Mouse (Mus musculus) lung, embryonic 14.5 days (tissue): ENCODE measurements around the gene Hoxd11. TPM values are rescaled to one million over a fixed set of nuclear protein-coding genes. Genes with fewer than 3 reads are reported as not detected.

Experiments used
- ATAC-seq: fragments of 200-750 bp; cut with Nextera tagmentation; 2 replicates; pipeline ENCODE4 v1.8.0; 2017; ENCODE audit warnings: mild to moderate bottlenecking, moderate TSS enrichment, moderate library complexity; ENCODE audit not compliant: insufficient read depth
- DNase-seq: peaks from one replicate; pipeline ENCODE4 v3.0.0-alpha.2; 2015
- H3K27ac ChIP-seq: fragments of 300-500 bp; sonication (generic); 2 replicates; pipeline ENCODE4 v1.5.1; 2014; ENCODE audit warnings: low read depth, mild to moderate bottlenecking, moderate library complexity
- H3K27me3 ChIP-seq: fragments of 300-500 bp; sonication (generic); 2 replicates; pipeline ENCODE4 v1.6.1; 2014; ENCODE audit warnings: low read length, control low read depth; ENCODE audit not compliant: insufficient read depth
- H3K36me3 ChIP-seq: fragments of 300-500 bp; sonication (generic); 2 replicates; pipeline ENCODE4 v1.6.1; 2014; ENCODE audit warnings: control low read depth; ENCODE audit not compliant: insufficient read depth
- H3K4me1 ChIP-seq: fragments of 300-500 bp; sonication (generic); 2 replicates; pipeline ENCODE4 v1.6.1; 2014; ENCODE audit warnings: antibody characterized with exemption, control low read depth; ENCODE audit not compliant: insufficient read depth
- H3K4me2 ChIP-seq: fragments of 300-500 bp; sonication (generic); 2 replicates; pipeline ENCODE4 v1.6.1; 2014; ENCODE audit warnings: mild to moderate bottlenecking
- H3K4me3 ChIP-seq: fragments of 300-500 bp; sonication (generic); 2 replicates; pipeline ENCODE4 v1.5.1; 2014; ENCODE audit warnings: low read depth, low read length
- H3K9ac ChIP-seq: fragments of 300-500 bp; sonication (generic); 2 replicates; pipeline ENCODE4 v1.6.1; 2014
- H3K9me3 ChIP-seq: fragments of 300-500 bp; sonication (generic); 2 replicates; pipeline ENCODE4 v1.6.1; 2016; ENCODE audit warnings: low read depth, low read length, control low read depth
- CTCF ChIP-seq: IDR thresholded peaks from 2 replicates; pipeline ENCODE4 v1.5.1; 2016; ENCODE audit warnings: antibody characterized with exemption, low read depth
- WGBS: fragments of 180-500 bp; shearing (Covaris S2); extraction: QIAGEN DNeasy Blood & Tissue Kit; methylation state at CpG from one replicate; pipeline ENCODE4 v1.1.7; 2014; 5-methylcytosine and 5-hydroxymethylcytosine counted together
- polyA plus RNA-seq: library from polyadenylated mRNA; unstranded; fragments of >200 nt; fragmentation: Nextera tagmentation; extraction: Ambion mirVana; gene quantifications from 2 replicates; pipeline ENCODE4 v1.2.1, GENCODE M21; 2014

Gene Hoxd11
- polyA plus RNA-seq, 1 experiment from 2014 or later = not detected

DNA sequence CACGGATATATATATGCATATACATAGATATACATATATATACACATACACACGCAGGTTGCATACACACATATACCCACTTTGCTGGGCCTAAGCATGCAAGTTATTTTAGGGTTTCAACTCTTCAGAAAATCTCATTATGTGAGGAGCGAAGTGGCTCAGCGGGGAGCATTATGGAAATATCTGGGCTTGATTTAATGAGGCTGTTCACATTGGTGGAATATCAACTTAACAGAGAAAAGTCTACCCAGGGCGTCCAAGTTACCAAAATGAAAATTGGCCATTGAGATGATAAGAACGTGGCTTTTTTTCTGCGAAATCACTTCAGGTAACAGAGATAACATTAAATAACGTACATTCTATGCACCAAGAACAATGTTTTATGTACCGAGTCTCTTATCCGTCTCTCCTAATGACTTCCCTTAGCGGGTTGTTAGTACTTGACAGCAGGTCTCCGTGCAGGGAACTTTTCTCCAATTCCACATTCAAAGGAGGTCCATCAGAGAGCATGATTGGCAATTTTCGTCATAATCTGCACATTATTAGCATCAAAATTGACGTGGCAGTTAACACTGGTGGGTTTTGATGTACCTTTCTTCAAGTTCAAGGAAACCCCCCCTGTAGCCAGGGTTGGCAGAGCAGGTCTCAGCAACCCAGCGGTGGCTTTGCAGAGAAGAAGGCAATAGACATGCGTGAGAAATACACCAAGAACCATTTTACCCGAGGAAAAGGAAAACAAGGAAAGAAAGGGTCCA lies 25.4 kb upstream of the Hoxd11 start:
- H3K4me2 ChIP-seq = no peak overlapping the region
- DNase-seq = no peak
- WGBS = 19% methylated on average over 17 of the region's 17 CpGs

DNA sequence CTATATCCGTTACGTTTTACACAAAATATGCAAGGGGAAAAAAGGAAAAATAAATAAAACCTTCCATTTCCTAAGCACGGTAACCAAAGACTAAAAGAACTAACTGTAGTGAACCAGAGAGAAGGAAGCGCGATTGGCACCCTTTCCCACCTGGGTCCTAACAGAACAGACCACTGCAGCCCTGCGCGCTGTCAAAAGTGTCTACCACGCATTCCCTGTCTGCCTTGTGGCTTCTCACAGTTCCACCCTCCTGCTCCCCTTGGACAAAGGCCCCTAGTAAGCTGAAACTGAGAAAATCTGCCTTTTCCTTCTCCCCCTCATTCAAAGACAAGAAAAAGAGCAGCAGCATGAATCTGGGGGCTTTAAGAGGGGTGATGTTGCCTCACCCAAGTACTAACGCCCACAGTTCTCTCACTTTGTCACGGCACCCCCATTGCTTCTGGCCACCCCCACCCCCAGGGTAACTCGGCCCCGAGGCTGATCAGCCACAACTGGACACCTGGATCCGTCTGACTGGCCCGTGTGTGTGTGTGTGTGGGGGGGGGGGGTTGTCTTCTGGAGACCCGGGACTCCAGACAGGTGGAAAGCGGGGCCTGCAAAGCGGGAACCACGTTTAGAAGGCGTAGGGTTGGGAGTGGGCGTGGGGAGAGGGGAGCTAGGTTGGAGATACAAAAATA lies 24.5 kb upstream of the Hoxd11 start:
- no peak overlapping the region for H3K27ac ChIP-seq
- H3K9ac ChIP-seq = no peak overlapping the region
- no peaks in the 10 kb centered on the region for H3K9me3 ChIP-seq
- WGBS = 6% methylated on average over 20 of the region's 20 CpGs
- DNase-seq (no peak), ATAC-seq (no peak)
- no peaks in the 10 kb centered on the region for H3K36me3 ChIP-seq
- peak overlapping the region; percentile 37 for H3K4me3 ChIP-seq
- TF ChIP-seq CTCF = no peak
- H3K4me1 ChIP-seq = no peaks in the 10 kb centered on the region
- no peak overlapping the region for H3K4me2 ChIP-seq
- peaks cover 92% of the 10 kb centered on the region for H3K27me3 ChIP-seq

More for the DNA sequence above, 25.4 kb upstream of the Hoxd11 start:
- H3K9me3 ChIP-seq = no peaks in the 10 kb centered on the region
- no peak for ATAC-seq
- peaks cover 92% of the 10 kb centered on the region for H3K27me3 ChIP-seq
- no peak overlapping the region for H3K9ac ChIP-seq
- H3K27ac ChIP-seq = no peak overlapping the region
- H3K4me1 ChIP-seq = no peaks in the 10 kb centered on the region
- H3K36me3 ChIP-seq = no peaks in the 10 kb centered on the region
- no peak for TF ChIP-seq CTCF
- no peak overlapping the region for H3K4me3 ChIP-seq

DNA sequence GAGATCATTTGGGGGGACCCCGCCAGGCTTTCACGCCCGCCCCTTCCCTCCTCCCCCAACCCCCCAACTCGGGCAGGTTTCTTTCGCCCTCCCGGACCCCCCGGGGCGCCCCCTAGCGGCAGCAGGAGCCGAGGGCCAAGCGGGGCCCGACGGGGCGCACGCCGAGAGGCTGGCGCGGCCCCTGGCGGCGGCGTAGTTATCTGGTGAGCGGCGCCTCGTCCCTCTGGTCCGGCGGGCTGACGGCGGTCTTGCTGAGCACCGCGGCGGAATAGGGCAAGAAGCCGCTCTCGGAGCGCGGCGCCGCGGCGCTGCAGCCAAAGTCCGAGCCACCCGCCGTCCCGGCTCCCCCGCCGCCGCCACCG lies 24.0 kb upstream of the Hoxd11 start:
- H3K36me3 ChIP-seq = no peaks in the 10 kb centered on the region
- ATAC-seq = no peak; the same call in 1 of the 2 replicates
- H3K27ac ChIP-seq = no peak overlapping the region
- H3K27me3 ChIP-seq = peaks cover 91% of the 10 kb centered on the region
- H3K4me2 ChIP-seq = peak overlapping the region; percentile 61
- WGBS = under 1% methylated on average over 47 of the region's 47 CpGs
- 0 out of 2 replicates have a peak overlapping the region, but pooled peaks have one; percentile 26 for H3K9ac ChIP-seq
- no peaks in the 10 kb centered on the region for H3K9me3 ChIP-seq
- peak overlapping the region; percentile 37 for H3K4me3 ChIP-seq
- H3K4me1 ChIP-seq = no peaks in the 10 kb centered on the region
- DNase-seq = no peak
- TF ChIP-seq CTCF = no peak

DNA sequence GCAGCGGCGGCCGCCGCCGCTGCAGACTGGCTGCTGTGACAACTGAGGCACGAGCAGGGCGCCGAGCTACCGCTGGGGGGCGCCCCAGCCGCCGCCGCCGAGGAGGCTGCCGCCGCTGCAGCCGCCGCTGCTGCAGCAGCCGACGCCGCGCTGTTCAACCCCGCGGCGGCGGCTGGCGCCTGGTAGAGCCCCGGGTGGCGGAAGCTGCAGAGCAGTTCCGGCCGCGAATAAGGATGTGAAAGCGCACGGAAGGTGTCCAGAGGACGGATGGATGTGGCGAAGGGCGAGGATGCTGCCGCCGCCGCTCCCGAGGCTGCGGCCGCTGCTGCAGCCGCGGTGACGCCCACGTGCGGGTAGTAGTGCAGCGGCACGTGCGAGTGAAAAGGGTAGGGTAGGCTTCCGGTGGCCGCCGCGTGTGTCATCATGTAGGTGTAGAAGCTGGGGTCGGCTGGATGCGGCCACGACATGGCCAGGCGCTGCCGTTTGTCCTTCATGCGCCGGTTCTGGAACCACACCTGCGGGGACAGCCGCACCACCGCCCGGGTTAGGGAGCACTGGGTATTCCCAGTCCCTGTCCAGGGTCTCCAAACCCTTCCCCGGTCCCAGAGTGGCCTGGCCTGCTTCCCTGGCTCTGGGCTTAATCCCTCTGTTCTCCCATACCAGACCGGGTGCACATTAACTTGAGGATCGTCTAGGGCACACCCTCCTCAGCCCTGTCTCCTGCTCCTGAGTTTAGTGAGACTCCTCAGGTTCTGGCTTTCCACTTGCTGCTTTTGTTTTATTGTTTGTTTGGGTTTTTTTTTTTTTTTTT lies 23.3 kb upstream of the Hoxd11 start:
- WGBS = under 1% methylated on average over 55 of the region's 69 CpGs
- ATAC-seq (peak; percentile 23; the same call in 1 of the 2 replicates), DNase-seq (no peak)
- Histone ChIP-seq H3K4me1 (no peaks in the 10 kb centered on the region), H3K4me3 (peak overlapping the region; percentile 37), H3K27ac (no peak overlapping the region), H3K9ac (0 out of 2 replicates have a peak overlapping the region, but pooled peaks have one; percentile 26), H3K27me3 (peaks cover 91% of the 10 kb centered on the region), H3K4me2 (peak overlapping the region; percentile 61), H3K36me3 (no peaks in the 10 kb centered on the region), H3K9me3 (no peaks in the 10 kb centered on the region)
- no peak for TF ChIP-seq CTCF

DNA sequence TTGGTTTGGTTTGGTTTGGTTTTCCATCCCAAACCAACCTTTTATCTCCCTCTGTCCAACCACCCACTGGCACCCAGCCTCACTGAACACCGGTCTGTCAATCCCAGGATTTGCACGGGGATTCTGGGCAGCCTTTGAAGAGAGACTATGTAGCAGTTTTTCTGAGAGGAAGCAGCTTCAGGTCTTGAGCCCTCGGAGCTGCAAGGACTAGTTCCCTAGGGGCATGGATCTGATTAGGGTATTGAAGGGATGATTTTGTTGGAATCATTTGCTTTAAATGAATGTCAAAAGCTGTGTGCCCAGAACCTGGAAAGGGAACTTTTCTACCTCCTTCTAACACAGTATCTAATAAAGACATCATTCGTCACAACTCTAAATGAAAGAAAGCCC lies 22.7 kb upstream of the Hoxd11 start:
- ATAC-seq (no peak), DNase-seq (no peak)
- no peaks in the 10 kb centered on the region for H3K9me3 ChIP-seq
- H3K27ac ChIP-seq = no peak overlapping the region
- H3K4me1 ChIP-seq = no peaks in the 10 kb centered on the region
- H3K4me3 ChIP-seq = no peak overlapping the region
- H3K4me2 ChIP-seq = no peak overlapping the region
- H3K36me3 ChIP-seq = no peaks in the 10 kb centered on the region
- H3K9ac ChIP-seq = no peak overlapping the region
- TF ChIP-seq CTCF = no peak
- peaks cover 91% of the 10 kb centered on the region for H3K27me3 ChIP-seq
- 5% methylated on average over 4 of the region's 4 CpGs for whole genome bisulfite sequencing

DNA sequence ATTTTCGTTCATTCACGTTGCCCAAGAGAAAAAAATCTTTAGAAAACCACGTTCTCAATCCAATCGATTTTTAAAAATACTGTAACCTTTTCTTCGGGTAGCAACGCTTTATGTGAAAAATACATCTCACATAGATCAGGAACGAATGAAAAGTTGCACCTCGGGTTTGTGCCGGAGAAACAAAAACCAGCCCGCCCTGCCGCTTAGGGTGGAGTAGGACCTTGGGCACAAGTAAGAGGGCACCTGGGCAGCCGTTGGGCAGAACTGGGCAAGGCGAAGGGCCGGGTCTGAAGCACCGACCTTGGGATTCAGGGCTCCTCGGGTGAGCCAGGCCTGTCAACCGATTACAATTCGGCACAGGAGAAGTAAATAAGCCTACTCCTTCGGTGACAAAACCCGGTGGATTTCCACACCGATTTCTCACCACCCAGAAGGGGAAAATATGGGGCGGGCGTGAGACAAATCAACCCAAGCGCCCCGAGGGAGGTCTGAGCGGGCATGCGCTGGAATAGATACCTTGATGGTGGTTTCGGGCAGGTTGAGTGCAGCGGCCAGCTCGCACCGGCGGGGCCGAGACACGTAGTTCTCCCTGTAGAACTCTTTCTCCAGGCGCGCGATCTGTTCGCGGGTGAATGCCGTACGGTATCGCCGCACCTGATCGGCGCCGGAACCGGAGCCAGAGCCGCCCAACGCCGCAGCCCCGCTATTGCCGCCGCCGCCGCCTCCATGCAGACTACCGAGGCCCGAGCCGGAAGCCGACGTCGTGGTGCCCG lies 21.9 kb upstream of the Hoxd11 start:
- Histone ChIP-seq H3K4me2 (peak overlapping the region; percentile 2; the same call in 1 of the 2 replicates), H3K27ac (no peak overlapping the region), H3K4me1 (no peaks in the 10 kb centered on the region), H3K36me3 (no peaks in the 10 kb centered on the region), H3K4me3 (peak overlapping the region; percentile 5; the same call in 1 of the 2 replicates), H3K27me3 (peaks cover 91% of the 10 kb centered on the region), H3K9me3 (no peaks in the 10 kb centered on the region), H3K9ac (no peak overlapping the region)
- WGBS = 3% methylated on average over 62 of the region's 62 CpGs
- ATAC-seq (no peak), DNase-seq (no peak)
- no peak for TF ChIP-seq CTCF
